Mouse (Mus musculus) cerebellum, adult 9-10 months (tissue): ENCODE measurements around the gene Siglece.

Experiments
- DNase-seq: peaks from one replicate; pipeline ENCODE4 v3.0.0; 2022

Siglece gene

DNA sequence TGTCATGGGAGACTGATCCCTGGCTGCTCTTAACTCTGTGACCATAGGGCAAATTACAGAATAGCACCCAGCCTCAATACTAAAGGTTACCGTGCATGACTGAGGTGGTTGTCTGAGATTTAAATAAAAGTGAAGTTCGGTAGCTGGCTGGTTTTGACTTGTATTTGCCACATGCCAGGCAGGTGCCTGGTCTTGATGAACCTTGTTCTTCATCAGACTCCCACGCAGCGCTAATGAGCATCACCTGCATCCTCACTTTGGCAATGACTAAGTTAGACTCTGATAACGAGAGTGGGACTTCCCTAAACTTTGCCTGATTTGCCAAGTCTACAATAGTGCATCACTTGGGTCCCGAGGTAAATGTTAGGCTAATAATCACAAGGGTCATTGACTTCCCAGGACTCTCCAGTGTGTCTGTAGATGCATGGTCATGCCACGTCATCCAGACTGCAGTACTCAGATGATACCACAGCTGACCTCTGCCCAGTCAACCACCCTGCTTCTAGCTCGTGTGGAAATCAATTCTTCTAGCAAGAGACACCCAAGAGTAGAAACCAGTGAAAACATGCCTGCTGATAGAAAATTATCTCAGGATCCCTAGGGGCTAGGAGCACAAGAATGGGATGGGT is 34.1 kb downstream of the Siglece start:
- no peak for DNase-seq

DNA sequence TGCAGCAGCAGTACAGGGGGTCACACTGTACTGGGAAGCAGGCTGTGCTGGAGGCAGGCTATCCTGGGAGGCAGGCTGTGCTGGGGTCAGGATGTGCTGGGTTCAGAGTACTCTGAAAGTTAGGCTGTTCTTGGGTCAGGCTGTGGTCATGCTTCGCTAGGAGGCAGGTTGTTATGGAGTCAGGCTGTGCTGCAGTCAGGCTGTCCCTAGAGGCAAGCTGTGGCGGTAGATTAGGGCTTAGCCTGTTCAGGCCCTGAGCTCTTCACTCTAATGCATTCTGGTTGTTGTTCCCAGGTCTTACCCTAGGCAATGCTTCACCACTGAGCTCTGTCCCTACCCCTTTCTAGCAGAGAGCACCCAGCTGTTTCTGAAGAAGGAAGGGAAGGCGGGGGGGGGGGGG is 34.9 kb downstream of the Siglece start:
- DNase-seq, result no peak

DNA sequence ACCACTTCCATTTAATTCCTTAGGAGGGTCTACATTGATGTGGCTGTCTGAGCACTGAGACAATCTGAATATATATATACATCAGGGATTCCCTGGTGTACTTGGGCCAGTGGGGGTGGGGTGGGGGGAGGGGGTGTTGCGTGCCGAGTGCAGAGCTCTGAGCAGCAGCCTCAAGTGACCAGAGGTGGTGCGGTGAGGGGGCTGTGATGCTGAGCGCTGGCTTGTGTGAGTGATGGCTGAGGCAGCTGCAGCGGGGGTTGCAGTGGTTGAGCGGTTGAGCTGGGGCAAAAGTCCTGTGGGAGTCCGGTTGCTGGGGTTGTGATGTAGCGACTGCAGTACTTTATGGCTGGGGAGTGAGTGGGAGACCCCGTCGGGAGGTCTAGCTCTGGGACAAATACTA is 36.1 kb downstream of the Siglece start:
- DNase-seq, result no peak

DNA sequence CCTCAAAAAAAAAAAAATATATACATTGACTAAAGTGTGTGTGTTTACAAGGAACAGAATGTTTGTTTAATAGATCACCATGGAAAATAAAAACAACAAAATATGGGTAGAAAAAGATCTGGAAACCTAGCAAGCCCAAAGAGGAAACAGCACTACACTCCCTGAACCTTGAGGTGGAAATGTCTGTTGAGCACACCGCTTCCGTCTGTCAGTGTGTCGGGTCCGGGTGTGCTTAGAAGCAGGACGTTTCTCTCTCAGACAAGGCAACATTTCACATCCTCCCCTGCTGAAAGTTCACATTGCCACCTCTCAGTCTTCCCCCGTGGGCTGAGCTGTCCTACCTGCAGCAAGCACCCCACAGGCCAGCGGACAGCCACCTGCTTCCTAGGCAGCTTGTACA is 37.0 kb downstream of the Siglece start:
- DNase-seq, result no peak

DNA sequence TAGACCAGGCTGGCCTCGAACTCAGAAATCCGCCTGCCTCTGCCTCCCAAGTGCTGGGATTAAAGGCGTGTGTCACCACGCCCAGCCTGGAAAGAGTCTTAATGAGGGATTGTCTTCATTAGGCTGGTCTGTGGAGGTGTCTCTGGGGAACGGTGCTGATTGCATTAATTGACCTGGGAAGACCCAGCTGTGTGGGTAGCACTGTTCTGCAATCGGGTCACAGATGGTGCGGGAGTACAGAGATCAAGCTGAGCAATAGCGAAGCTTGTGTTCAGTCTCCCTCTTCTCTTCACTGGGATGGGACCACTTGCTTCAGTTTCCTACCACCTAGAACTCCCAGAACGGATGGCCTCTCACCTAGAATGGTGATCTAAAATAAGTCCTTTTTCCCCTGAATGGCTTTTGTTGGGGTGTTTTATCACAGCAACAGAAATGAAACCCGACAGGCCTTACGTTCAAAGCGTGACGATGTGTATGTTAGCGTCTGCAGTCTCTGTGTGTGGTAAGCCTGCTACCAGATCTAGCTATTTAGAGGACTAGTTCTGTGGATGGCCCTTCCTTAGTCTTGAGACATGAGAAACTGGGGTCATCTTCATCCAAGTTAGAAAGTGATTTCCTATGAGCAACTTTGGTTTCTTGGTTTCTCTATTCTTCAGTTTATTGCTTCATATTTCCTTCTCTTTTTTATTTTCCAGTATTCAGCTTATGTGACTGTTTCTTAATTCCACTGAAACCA is 46.0 kb downstream of the Siglece start:
- DNase-seq, result no peak

DNA sequence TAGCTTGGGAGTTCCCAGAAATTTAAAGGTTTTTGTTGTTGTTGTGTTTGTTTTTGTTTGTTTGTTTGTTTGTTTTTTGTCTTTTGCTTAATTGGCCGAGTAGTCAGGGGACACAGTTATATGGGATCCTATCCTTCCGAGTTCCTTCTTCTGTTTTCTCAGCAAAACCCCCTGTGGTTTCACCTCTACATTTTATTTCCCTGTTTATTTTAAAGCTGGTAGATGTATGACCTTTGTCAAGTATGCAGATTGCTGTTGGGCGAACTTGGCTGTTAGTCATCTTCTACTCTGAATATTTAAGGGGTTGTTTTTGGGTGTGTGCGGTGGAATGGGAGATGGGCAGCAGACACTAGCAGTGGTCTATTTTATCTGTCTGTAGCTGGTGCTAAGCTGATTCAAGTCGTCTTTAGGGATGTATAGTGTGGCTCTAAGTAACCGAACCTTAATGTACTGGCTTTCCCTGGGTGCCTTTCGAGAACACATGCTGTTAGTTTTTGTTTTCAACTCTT is 51.6 kb downstream of the Siglece start:
- DNase-seq, result no peak

DNA sequence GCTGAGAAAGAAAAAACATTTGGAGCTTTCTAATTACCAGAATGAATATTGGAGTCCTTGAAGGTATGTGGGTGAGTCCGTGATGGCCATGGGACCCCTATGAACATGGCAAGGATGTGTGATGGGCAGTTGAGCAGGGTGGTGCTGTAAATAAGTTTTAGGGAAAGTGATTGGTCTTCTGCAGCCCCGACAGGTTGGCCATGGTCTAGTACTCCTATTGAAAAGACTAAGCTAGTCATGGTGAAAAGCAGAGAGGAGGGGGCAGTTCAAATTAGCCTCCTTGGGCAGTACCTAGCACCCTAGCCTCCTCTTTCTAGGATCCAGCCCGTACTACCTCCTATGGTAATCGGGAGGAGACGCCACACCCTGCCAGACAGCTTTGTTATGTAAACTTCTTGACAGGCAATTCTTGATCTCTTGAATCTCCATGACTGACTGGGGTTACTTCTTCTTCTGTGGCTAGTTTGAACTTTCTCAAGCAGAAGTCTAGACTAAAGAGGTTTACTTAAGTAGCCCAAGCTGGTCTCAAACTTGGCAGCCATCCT is 52.1 kb downstream of the Siglece start:
- DNase-seq, result no peak

DNA sequence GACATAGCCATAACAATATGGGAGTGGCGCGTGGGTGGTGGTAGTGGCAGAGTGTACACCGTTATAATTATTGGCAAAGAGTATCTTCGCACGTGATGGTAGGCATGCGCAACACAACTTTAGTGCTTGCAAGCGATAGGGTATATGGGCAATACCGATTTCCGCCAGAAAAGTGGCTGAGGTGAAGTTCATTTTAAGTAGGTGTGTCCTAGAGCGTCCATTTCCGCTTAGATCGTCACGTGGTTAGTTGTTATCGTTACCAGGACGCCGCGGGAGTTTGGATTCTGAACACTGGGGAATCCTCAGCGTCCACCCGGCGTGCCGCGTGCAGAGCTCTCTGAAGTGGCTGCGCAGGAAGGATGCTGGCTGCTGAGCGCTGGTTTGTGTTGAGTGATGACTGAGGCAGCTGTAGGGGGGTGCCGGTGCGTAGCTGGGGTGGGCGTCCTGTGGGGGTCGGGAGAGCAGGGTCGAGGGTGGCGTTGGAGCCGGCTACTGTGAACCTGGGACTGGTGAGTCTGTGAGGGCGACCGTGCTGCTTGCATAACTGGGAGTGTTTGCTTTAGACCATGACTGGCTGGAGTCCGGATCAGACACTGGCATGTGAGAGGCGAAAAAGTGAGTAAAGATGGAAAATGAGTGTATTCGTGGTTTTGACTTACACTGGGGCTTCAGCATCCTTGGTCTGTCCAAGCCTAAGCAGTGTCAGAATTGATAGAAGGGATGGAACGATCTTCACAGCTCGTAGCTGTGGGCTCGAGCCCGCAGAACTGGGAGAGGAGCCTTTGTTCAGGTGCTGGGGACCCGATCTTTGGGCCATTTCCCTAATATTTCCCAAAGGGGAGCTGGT is 52.8 kb downstream of the Siglece start, which contains the start of gene Zfp819:
Gene Zfp819, plus strand, starts transcription at position 274 of the 847 bp plus-strand sequence.
- no peak for DNase-seq

DNA sequence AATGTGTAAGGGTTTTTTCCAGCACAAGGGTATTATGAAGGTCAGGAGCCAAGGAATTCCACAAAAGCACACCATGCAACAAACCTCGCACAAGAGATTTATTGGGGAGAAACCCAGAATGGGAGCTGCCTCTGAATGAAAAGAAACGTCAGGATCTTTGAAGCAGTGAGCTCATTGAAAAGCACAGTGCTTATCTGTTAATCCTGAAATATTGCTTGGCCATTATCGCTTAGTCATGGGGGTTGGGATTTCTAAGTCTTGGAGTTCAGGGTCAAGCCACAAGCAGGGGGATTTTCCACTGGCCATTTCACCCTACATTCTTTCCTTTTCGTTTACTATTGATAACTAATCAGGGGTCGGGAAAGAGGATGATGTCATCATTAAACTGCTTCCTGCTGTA is 58.1 kb downstream of the Siglece start:
- DNase-seq, result no peak
